Mouse (Mus musculus) cerebellum, postnatal 14 days (tissue): ENCODE measurements around the gene Psmc3ip.
A peak's percentile ranks its signal among the peaks of the same experiment; 100 is the strongest.

Experiments used
- DNase-seq, 2 experiments: peaks; one replicate each; pipeline ENCODE4 v3.0.0; 2021; ENCODE audit warnings: mixed read lengths in 2 of 2

Psmc3ip gene

DNA sequence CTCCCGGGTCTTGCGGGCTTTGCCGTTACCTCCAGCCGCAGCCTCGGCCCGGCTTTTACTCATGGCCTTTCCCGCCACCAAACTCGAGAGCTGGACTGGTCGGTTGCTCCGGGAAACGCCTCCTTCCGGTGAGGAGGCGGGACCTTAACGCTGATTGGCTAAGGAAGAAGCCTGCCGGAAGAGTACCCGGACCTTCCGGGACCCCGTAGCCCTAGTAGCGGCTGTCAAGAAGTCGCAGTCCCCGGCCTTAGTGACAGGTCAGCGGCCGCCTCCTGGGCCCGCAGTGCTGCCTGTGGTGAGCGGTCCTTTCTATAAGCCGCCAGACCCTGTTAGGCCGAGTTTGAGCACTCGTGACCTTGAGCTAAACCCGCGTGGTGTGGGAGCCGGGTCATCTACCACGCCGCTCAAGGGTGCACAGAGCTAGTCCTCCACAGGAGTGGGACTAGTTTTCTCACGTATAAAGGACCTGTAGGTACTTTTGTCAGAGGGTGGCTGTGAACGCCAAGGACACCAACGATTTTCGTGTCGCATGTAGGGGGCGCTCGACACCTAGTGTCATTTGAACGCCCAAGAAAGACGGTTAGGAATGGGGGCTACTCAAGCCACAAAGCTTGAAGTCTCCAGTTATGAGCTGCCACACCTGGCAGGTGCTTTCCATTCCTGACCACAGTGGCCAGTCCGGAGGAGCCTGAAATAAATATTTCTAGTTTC is at the start of gene Psmc3ip:
TSS of gene Psmc3ip (minus strand) at position 123 of the 711 bp plus-strand sequence.
- DNase-seq = peak; percentile 96

DNA sequence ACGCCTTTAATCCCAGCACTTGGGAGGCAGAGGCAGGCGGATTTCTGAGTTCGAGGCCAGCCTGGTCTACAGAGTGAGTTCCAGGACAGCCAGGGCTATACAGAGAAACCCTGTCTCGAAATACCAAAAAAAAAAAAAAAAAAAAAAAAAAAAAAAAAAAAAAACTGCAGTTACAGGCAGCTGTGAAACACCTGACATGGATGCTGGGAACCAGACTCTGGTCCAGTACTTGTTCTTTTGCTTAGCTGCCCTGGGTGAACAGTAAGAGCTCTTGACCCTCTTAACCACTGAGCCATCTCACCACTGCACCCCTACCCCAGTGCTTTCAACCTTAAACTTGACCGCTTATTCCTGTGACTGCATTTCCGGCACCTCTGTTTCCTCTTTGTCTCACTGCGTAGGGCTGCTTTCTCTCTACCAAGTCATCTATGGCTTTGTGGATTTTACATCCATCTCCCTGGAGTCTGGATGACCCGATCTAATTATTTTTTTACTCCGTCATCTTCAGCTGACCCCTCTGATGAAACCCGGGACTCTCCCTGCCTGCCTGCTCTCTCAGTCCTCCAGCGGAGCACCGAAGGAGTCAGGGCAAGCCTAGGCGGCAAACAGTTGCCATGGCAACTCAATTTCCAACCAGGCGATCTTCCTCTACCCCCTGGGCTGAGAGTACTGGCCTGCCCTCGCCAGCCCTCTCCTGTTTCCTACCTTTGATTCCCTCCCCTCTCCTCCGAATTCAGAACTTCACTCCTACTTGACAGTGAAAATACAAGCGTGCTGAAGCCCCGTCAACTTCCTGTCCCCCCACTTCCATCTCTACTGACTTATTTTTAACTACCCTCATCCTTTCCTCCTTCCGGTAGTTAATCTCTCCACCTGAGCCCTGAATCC is 48.3 kb upstream of the Psmc3ip start:
- peak; percentile 61 to 74 for DNase-seq

DNA sequence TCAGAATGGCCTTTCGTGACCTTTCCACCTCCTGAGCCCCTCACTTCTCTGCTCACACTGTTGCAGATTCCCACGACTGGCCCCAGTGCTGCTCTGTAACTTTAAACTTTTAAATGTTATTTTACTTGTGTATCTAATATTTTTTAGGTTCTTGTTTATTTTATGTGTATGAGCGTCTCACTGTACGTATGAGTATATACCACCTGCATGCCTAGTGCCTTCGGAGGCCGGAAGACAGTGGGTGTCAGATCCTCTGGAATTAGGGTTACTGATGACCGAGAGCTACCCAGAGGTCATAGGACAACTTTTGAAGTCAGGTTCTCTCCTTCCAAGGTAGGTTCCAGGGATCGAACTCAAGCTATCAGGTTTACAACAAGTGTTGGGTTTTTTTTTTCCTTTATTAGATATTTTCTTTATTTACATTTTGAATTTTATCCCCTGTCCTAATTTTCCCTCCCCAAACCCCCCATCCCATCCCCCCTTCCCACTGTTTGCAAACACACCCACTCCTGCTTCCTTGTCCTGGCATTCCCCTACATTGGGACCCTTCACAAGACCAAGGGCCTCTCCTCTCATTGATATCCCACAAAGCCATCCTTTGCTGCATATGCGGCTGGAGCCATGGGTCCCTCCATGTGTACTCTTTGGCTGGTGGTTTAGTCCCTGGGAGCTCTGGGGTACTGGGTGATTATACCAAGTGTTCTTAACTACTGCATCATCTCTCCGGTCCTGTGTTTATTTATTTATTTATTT is 47.2 kb upstream of the Psmc3ip start:
- no peak for DNase-seq

DNA sequence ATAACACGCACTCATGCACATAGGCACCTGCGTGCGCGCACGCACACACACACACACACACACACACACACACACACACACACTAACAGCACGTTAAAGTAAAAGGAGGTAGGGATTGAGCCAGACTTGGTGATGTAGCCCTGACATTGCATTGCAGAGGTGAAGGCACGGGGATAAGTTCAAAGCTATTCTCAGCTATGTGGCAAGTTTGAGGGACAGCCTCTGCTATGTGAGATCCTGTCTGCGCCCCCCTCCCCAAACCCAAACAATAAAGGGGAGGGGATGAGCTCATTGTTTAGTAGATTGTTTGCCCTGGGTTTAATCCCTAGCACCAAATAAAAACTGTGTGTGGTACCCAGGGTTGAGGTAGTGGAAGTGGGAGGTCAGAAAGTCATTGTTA is 45.9 kb upstream of the Psmc3ip start:
- DNase-seq = no peak

DNA sequence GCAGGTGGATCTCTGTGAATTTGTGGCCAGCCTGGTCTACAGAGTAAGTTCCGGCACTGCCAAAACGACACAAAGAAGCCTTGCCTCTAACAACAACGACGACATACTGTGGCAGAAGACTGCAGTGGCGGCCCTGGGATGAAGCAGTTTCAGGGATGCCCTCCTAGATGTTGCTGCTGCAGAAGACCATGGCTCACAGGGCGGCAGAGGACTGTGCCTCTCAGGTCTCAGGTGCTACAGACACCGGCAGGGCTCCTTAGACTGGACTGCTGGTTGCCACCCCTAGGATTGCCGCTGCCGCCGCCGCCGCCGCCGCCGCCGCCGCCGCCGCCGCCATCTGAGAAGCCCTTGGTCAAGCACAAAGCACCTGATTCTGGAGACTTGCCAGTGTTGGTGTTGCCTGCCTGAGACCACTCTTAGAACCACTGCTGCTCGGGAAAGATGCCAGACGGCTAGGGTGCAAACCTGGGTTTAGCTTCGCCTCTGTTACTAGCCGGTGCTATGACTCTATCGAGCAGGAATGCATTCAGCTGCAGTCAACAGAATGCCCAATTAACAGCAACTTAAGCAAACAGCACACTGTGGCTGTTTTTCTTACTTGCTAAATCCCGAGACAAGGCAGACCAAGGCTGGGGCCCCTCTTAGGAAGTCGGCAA is 45.1 kb upstream of the Psmc3ip start:
- DNase-seq = peak; percentile 43 to 49

DNA sequence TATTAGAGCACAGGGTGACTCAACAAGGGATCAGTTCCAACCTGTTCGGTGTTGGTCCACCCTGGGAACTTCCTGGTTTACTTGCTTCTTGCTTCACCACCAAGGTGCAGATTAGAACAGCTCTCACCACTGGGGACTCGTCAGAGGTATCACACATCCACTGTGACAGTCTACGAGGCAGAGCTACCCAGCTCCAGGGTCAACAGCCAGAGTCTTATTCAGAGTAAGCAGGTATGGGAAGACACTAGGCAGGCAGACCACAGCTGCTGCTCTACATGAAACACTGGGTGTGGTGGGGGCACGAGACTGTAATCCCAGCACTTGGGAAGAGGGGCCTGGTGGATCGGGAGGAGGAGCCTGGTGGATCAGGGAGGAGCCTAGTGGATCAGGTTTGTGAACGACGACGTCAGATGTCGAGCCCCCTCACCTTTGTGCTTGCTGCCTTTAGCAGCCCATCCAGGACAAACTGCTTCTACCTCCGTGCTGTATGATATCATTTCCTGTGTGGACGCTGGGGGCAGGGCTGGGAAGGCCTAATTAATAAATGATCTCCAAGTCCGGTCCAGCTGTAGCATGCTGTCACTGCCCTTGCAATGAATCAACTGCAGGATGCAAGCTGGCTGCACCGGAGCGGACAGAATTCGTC is 43.4 kb upstream of the Psmc3ip start:
- DNase-seq = peak; percentile 26 to 52

DNA sequence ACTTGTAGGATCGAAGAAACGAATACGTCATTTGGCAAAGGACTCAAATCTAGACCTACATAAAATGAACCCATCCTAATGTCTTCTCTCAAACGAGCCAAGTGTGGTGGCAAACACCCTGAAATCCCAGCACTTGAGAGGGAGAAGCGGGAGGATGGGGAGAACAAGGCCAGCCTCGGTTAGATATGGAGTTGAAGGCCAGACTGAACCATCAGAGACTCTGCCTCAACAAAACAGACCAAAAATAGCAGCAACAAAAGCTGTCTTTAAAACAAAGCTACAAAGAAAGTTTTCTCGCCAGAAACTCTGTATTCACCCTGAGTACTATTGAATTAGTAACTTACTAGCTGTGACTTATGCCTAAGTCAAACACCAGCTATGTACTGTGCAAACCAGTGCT is 41.8 kb upstream of the Psmc3ip start:
- no peak for DNase-seq

DNA sequence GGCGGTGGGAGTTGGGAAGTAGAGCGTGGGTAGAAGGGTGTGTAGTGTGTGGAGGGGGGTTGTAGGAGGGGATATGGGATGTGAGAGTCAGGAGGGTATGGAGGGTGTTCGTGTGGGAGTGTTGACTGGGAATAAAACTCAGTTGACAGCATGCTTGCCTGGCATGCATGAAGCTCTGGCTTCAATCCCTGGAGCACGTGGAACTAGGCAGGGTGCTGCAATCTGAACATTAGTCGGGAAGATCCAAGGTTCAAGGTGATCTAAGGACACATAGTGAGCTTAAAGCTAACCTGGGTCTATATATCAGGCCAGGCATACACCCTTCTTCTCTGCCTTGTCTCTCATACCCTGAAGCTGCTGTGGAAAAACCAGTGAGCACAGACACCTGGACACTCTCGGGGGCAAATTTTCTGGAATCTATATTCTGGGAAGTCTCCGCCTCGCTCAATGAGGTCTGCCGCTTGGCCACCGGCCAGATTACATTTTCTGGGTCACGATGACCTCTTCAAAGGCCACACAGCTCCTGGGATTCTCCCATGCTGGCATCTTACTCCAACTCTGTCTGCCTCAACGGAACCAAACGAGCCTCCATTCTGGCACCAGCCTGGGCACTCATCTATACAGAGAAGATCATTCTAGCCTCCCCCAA is 39.1 kb upstream of the Psmc3ip start:
- peak; percentile 58 to 67 for DNase-seq

DNA sequence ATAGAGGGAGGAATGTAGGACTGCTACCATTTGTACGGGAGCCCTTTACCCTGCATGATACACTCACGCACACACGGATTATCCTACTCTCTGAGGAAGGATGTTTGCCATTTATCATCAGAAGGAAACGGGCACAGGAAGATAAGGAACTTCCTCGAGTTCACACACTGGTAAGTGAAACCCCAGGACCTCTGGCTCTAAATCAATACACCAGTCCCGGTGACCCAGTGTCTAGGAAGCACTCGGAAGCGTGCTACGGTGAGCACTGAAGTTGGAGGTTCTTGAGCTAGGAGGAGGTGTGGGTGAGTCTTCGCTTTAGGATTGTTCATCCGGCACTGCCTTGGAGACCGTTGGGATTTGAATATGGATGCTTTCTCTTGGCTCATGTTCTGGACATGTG is 37.8 kb upstream of the Psmc3ip start:
- DNase-seq = peak; percentile 23 to 31

DNA sequence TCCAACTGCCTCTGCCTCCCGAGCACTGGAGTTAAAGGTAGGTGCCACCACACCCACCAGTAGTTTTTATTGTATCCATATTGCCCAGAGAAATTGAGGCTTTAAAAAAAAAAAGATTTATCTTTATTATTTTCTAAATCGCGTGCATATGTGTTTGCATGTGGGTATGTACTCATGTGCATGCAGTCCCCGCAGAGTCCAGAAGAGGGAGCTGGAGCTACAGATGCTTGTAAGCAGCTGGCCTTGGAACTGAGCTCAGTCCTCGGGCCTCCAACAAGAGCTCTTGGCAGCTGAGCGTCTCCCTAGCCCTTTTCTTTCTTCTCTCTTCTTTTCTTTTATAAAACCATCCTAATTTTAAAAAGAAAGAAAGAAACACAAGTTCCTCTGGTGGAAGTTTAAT is 36.5 kb upstream of the Psmc3ip start:
- DNase-seq = peak; percentile 60 to 86

DNA sequence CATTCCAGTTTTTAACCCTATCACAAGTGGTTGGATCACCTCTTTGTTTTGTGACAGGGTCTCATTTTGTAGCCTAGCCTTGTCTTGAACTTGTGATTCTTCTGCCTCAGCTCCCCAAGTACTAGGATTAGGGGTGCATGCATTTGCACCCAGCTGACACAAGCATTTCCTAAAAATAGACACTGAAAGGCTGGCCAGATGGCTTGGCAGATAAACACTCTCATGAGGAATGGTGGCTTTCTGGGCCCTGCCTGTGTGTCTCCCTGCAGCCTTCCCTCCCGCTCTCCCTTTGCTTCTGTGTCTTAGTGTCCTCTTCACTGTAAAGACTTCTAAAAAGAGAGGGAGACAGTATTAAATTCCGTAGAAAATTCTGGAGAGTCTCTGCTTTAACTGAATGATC is 36.0 kb upstream of the Psmc3ip start:
- DNase-seq = peak; percentile 72 to 79

DNA sequence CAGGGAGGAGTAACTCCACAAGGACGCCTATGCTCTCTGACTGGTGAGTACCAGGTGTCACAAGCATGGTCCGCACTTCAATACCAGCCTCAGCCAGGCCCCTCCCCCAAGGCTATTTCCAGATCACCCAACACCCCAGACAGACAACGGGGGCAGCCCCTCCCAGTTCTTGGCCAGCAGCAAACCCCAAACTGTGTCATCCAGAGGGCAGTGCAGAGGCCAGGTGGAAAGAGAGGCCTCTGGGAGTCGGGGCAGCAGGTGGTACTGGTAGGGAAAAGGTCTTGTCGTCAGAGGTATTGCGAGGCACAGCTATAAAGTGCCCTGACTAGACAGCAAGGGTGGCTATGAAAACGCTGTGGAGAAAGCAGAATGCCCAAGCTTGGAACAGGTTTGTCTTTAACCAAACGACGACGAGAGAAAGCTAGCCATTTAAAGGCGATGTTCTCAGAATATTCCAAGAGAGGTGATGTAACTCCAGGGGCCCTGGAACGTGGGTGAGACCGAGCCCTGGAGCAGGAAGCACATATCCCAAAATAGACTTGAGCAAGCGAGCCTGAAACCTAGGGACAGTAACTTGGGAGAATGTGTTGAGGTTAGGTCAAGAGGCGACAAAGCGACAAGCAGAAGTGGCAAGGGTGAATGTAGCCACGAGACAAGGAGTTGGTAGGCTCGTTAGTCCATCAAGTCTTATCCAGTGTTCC is 35.0 kb upstream of the Psmc3ip start:
- peak; percentile 61 for DNase-seq

DNA sequence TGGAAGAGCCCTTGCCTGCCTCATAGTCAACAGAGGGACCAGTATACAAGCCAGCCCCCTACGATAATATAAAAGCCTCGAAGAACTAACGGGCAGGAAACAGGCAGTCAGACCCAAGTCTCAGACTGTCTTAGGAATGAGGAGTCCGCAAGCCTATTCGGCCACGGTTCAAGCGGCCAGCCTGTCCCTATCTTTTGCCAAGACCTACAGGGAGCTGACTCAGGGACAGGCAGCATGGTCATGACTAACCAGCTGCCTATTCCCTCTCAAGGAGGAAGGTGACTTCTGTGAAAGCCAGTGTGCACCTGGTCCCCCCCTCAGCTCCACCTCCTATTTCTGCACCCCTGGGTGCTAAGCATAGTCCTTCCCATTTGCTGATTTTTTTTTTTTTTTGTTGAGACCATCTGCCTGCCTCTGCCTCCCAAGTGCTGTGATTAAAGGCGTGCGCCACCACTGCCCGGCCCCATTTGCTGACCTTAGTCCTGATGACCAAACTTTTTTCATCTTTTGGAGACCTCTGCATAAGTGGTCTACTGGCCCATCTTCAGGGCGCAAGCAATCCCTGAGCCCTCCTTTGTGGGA is 33.9 kb upstream of the Psmc3ip start:
- DNase-seq = peak; percentile 85 to 90

DNA sequence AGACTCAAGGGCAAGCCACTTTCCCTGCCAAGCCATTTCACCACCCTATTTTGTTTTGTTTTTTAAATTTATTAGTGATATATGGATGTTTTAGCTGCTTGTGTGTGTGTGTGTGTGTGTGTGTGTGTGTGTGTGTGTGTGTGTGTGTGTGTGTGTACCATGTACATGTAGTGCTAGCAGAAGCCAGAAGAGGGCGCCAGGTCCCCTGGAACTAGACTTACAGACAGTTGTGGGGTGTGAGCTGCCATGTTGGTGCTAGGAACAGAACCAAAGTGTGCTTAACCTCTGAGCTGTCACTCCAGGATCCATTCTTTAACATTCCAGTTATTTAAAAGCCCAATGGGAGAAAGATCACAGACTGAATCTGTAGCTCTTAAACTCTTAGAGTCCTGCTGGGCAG is 31.8 kb upstream of the Psmc3ip start:
- DNase-seq = peak; percentile 48 to 78

DNA sequence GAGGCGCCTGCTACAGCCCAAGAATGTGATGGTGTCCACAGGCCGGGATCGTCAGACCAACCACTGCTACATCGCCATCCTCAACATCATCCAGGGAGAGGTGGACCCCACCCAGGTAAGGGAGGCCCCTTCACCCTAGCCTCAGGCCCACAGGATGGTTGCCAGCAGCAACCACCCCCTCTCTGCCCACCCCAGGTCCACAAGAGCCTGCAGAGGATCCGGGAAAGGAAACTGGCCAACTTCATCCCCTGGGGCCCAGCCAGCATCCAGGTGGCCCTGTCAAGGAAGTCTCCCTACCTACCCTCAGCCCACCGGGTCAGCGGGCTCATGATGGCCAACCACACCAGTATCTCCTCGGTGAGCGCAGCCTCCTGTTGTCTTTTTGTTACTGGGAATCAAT is 29.8 kb upstream of the Psmc3ip start:
- peak in 1 of 2 experiments; percentile 39 for DNase-seq

DNA sequence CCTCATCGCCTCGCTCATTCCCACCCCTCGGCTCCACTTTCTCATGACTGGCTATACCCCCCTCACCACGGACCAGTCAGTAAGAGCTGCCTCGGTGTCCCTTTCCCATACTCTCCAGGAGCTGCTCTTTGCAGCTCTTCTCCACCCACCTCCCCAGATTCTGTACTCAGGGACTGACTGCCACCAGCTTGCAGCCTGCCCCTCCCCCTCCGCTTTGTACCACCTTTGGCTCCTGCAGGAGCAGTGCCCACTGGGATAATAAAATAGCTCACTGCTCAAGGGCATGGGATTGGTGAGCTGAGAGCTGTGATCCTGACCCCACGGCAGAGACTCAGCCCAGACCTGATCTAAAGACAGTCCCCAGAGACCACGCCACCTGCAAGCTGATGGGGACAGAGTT is 29.3 kb upstream of the Psmc3ip start:
- DNase-seq = peak in 1 of 2 experiments; percentile 63

DNA sequence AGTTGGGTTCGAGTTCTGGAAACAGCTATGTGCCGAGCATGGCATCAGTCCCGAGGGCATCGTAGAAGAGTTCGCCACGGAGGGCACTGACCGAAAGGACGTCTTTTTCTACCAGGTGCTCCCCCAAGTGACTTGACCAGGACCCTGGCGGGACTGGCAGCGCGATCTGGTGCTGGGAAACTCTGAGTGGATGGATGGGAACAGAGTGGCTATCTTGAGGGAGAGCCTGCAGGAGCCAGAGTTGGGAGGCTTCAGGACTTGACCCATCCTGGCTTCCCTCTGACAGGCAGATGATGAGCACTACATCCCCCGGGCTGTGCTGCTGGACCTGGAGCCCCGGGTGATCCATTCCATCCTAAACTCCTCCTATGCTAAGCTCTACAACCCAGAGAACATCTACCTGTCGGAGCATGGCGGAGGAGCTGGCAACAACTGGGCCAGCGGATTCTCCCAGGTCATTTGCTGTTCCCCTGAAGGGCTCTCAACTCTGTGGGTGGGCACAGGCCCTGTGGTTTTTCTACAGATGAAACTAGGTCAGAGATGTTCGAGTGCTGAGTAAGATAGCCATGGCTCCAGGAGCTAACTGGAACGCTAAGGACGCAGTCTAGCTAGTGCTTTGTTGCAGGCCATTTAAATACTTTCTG is 25.4 kb upstream of the Psmc3ip start:
- peak; percentile 27 to 48 for DNase-seq

DNA sequence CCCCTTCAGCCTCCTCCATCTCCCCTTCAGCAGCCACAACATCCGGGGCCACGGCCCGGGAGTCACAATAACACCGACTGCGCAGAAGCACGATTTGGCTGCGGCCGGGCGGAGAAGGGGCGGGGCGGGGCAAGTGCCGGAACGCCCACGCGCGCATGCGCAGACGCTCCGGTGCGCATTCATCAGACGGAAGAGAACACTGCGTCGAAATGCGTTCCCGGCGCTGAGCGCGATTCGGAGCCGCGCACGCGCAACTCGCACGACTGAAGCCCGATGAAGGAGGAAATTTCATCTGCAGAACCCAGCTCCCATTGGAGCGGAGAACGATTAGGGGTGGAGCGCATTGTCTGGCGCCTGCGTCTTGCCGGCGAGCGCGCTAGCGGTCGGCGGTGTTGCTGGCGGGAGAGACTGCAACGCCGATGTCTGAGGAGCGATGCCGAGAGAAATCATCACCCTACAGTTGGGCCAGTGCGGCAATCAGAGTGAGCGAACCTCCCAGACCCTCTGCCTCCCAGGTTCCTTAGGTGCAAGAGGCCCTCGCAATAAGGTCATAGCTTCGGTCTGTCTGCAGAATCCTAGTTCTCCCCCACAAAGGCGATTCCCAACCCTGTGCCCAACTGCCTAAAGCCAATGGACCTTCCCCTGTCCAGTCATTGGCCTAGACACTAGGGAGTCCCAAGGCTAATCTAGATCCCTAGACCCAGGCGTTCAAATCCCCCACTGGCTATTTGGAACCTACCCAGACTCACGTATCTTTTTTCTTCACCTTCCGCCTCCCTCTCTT is 24.7 kb upstream of the Psmc3ip start, which contains the start of the genes Retreg3 and Tubg1:
TSS of gene Retreg3 (minus strand) at position 133 of the 784 bp plus-strand sequence.
TSS of gene Tubg1 (plus strand) at position 178 of the 784 bp plus-strand sequence.
- peak; percentile 100 for DNase-seq
